Mouse (Mus musculus) kidney, postnatal 4 days (tissue): ENCODE results near the gene Thrb.

Experiments used
- DNase-seq, 2 experiments: peaks; one replicate each; pipeline ENCODE4 v3.0.0; 2021; ENCODE audit warnings: mixed read lengths in 2 of 2

Gene Thrb

DNA sequence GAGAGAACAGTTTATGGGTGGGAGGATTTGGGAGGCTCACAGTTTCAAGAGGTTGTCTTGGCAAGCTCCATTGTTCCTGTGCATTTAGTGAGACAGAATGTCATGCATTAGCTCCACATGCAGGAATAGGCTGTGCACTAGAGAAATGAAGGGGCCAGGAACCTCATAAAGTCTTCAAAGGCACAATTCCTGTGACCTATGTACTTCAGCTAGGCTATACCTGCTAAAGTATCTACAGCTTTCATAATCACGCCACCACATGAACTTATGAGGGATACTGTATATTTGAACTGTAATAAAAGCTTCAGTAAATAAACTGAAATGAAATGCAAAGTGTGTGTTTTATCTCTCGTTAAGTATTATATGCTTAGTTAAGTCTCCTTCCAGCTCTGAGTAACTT lies 59.4 kb downstream of the Thrb start:
- DNase-seq = no peak

DNA sequence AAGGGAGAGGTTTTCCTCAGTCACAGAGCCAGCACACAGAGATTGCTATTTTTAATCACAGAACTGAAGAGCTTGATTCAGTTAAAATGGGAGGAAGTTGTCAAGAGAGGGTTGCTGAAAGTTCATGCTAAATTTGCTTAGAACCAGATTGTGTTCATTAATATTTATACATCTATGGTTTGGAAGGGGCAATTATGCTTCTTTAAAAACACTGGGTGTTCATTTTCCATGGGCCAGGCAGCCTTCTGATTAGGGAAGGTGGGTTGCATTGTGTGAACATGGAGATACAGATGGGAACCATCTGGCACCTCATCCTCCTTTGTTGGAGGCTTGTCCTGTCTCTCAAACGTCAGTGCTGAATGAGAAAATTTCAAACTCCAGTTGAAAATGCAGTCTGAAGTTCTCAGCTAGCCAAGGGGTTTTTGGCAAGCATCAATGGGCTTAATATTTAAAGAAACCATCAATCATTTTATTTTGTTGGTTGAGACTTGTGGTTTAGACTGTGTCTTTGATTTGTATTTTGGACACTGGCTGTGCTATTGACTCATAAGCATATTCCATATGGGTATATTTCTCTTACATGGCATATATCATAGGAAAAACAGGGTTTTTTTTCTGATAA lies 62.9 kb downstream of the Thrb start:
- no peak for DNase-seq

GRCm38 (mm10) chr14:17724577-17724976 lies 64.5 kb downstream of the Thrb start:
- no peak for DNase-seq

DNA sequence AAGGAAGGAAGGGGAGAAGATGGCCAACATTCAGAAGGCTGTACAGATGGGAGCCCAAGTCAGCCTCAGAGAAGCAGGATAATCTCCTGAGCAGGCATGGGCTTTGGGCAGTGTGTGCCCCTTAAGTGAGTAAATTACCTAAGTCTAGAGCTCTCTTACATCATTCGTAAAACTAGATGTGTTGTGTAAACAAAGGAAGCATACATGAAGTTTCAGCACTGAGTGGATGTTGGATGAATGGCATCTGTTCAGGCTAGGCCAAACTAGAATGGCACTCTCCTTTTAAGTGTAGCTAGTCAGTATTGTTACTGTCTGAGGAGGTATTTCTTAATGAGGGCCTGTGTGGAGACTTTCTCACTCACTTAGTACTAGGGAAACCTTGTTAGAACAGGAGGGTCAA lies 66.8 kb downstream of the Thrb start:
- DNase-seq = no peak

GRCm38 (mm10) chr14:17727878-17728277 lies 67.8 kb downstream of the Thrb start:
- no peak for DNase-seq

DNA sequence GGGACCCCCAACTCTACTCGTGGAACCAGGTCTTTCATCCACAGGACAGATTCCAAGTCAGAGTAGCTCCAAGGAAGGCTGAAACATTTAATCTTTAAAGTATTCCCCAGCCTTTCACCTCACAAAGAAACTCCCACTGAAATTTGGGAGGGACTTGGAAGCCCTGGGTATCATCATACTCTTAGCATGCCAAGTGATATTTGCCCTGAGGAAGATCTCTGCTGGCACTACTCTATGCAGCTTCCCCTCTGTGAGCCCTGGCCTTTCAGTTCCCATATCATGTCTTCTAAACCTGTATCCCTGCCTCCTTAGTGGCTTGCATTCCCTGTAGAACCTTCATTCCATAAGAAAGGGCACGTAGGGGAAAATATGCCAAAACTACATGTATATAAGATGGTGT lies 68.8 kb downstream of the Thrb start:
- DNase-seq = no peak

GRCm38 (mm10) chr14:17731020-17731419 lies 71.0 kb downstream of the Thrb start:
- no peak for DNase-seq

- DNase-seq = no peak
Observed at GRCm38 (mm10) chr14:17733077-17733778, 73.2 kb downstream of the Thrb start.

DNA sequence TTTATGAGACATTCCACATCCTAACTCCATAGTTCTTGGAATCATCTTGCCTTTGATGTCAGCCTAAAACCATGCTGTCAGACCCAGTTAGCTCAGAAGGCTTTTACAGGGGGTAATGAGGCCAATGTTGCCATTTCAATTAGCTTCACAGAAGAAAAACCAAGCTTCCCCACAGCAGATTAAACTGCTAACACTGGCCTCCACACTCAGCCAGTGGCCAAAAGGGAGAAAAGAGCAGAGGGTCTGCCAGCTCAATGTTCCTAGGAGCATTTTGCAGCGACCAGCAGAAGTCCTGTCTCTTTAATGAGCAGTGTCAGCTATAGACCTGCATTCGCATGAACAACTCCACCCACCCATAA lies 73.7 kb downstream of the Thrb start:
- no peak for DNase-seq

DNA sequence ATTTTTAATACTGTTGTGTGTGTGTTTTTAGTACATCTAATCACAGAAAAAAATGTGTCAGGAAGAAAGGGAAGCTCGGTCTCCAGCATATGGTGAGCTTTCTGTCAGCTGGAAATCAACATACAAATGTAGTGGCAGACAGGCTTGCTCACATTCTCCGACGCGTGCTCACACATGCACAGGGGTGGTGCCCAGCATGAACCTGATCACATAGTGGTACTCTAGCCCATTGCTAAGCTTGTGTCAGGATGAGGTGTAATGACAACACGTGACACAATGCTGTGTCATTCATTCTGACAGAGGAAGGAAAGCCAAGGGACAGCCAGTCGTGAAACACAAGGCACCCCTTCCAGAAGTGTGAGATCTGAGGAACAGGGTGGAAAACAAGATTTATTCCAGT lies 75.4 kb downstream of the Thrb start:
- no peak for DNase-seq

- no peak for DNase-seq
Observed at GRCm38 (mm10) chr14:17740903-17741302, 80.8 kb downstream of the Thrb start.

GRCm38 (mm10) chr14:17742264-17742663 lies 82.2 kb downstream of the Thrb start:
- no peak for DNase-seq

DNA sequence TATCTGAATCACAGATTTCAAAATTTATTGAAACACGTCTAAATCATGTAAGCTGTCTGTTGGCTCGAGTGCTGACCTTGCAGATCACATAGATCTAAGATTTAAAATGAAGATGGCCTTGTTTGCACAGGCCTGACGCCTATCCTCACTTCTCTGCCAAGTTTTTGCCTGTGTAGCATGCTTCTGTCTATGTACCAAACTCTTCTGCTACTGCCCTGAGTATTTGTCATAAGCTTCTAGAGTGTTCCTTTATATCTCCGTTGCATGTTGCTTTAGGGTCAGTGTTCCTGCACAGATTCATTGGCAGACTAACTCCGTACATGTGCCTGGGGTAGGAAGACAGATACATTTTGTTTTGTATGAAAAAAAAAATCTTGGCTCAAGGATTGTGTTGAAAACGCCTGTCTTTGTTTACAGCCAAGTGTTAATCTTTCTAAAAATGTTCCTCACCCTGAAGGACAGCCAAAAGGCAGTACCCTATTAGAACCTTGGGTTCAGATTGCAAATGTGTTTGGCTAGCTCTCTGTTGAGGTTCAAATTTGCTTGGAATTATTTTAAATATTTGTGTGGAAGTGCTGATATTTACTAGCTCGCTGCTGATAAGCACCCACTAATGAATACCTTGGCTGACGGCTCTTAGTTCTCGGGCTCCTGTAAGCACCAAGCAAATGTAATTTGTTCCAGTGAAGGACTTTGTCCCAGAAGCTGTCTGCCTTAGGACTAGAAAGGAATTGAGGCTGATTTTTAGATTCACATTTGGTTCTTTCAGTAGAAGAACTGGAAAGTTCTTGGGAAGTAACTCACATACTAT lies 83.0 kb downstream of the Thrb start:
- DNase-seq = no peak

GRCm38 (mm10) chr14:17743713-17744158 lies 83.7 kb downstream of the Thrb start:
- no peak for DNase-seq

DNA sequence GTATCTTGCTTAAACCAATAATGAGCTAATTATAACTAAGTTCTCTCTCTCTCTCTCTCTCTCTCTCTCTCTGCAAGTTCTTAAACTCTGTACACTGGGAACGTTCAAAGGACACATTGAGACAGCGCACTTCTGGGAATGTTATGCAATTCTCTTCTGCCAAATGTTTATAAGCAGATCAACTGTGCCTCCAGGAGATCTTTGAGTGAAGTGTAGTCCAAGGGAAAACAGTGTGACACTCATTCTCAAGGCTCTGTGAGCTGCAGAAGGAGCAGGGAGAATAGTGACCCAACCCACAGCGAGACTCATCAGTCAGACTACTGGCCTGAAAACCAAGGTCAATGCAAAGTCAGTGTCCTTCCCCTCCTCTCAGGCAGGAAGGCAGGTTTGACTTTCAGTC lies 87.9 kb downstream of the Thrb start:
- no peak for DNase-seq

GRCm38 (mm10) chr14:17748945-17749344 lies 88.9 kb downstream of the Thrb start:
- no peak for DNase-seq

DNA sequence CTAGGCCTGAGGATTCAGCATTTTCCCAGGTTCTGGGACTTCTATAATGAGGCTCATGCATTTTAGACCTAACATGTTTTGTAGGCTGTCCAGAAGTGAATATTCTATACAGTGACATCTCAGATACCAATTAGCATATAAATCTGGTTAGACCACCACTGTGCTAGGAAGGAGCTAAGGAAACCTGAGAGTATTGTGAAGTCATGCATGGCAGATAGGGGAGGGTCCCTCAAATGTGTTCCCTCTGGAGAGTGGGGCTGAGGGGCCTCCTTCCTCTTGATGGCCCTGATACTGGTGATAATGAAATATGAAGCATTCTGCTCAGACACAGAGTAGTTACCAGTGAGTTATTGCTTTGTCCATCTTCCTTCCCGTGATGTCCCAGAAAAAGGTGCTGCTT lies 91.8 kb downstream of the Thrb start:
- DNase-seq = no peak

GRCm38 (mm10) chr14:17753429-17753828 lies 93.4 kb downstream of the Thrb start:
- DNase-seq = no peak

DNA sequence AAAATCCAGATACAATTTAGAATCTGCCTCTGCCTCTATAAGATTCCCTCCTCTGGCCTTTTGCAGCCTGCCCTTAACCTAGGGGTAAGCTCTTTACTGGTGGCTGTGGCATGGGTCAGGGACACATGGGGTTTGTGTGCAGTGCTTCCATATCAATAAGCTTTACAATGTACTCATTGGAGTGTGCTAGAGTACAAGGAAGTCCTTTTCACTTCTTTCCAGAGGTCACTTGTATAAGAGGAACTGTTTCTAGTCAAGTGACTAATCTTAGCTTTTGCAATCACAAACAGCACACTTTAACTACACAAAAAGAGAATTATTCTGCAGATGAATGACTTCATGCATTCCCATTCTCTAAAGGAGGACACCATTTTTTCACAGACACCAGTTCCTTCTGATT lies 96.7 kb downstream of the Thrb start:
- no peak for DNase-seq

DNA sequence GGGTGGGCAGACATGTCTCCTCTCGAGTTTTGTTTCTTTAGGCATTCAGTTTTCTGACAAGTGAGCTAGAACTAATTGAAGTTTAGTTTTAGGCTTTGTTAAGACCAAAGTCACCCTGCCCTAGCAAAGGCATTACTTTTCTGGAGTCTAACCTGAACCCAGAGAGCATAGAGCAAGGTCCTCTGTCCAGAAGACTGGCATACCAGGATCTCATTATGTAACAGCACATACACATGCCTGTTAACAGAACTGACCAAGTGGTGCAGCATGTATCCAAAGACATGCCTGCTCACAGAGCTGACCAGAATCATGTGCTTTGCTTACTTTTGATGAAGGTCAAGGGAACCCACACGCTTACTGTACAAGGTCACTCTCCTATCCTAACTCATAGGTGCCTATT lies 107.9 kb downstream of the Thrb start:
- DNase-seq = no peak

GRCm38 (mm10) chr14:17774404-17774803 lies 114.3 kb downstream of the Thrb start:
- DNase-seq = no peak

DNA sequence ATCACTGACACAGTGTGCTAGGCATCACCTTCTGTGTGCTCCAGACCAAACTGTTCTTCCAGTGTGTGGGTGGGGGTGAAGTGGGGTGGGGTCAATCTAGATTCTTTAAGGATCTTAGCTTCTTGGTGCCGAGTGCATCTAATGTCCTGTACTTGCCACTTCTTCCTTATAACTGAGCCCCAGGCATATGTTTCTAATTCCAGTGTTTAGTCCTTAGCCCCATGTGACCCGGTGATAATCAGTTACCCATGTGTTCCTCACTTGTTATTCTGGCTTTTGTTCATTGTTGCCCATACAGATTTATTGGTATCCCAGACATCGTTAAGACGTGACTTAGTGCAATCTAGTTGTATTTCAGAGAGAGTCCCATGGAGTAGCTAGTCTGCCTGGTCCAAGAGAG lies 121.9 kb downstream of the Thrb start:
- DNase-seq = no peak

DNA sequence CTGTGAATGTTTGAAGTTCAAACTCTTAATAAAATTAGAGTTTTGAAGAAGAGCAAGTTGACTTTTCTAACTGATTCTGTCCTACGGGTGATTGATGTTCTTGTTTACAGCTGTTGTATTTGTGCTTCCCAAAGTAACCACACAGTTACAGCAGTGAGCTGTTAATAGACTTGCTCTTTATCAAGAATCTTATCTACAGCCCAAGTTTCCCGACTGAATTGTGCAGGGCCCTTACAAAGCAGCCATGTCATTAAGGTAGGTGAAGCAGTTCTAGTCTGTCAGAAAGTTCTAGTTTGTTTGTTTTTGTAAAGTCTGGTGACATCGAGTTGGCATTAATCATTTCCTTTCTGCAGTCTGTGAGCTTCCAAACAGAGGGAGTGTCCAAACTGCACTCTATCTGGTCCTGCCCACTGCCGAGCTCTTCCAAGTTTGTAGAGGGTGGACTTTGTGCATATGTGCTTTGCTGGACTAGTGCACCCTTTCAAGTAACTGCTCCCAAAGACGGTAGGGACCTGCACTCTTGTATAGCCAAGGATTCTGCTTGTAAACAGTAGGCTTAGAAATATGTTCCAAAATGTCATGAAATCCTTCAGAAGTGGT lies 124.2 kb downstream of the Thrb start:
- peak; percentile 4 to 36 for DNase-seq

GRCm38 (mm10) chr14:17785370-17785769 lies 125.3 kb downstream of the Thrb start:
- DNase-seq = no peak
